Mouse (Mus musculus): ENCODE results near the gene Slc38a5. TPM values are rescaled to one million over a fixed set of nuclear protein-coding genes. Genes with fewer than 3 reads are reported as not detected.
"Not testable (repeated sequence)": the region's sequence is repeated elsewhere in the genome, so short reads cannot be mapped to it uniquely, and the experiment has no call there.

Slc38a5 gene
- polyA plus RNA-seq, 1 experiment from 2014 or later: 6.4 TPM

DNA sequence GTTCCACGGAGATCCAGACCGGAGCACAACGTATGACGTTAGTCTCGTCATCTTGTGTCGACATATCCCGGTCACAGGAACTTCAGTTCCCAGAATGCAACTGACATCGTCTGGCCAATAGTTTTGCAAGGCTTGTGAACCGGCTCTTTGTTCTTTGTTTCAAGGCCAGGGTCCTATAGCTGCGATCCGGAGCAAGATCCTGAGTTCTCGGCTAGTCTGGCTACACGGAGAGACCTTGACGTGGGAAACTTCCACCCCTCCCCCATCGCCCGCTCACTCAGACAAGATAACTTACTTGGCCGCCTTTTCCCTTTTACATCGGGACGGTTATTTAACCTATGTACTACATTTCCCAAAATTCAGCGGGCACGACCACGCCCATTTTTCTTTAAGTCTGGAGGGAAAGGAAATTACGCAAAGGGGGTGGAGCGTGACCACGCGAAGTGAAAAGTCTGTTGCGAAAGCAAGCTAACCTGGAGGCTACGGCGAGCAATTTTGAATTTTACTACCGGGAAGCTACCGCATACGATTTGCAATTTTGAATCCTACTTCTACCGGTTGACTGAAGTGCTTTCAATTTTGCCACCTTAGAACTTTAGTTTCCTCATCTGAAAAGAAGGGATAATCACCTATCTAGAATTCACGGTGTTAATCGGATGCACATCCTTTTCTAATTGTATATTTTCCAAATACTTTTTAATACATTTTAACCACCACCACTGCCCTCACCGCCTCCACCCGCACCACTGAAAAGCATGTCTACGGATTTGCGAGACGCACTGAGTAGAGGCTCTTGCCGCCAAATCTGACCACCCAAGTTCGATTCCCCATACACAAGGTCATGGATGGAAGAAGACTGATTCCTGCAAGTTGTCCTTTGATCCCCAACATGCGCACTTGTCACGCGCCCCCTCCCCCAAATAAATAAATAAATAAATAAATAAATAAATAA is 18.3 kb upstream of the Slc38a5 start, which contains the start of gene Ftsj1:
Gene Ftsj1 (minus strand): TSS at position 73 of the 952 bp plus-strand sequence.
- 14% methylated on average over 45 of the region's 45 CpGs for WGBS
- H3K4me1 ChIP-seq: peaks cover 6% of the 10 kb centered on the region
- peak; percentile 93 for ATAC-seq (ENCODE audit: low FRiP score, low read depth)
- peak within 1 kb of the TSS; percentile 61 for H3K4me2 ChIP-seq (replicated peaks)
- no peaks in the 10 kb centered on the region for H3K27me3 ChIP-seq (replicated peaks)
- no peaks in the 10 kb centered on the region for H3K36me3 ChIP-seq
- no peak within 1 kb of the TSS for H3K27ac ChIP-seq
- peak within 1 kb of the TSS; percentile 48 for H3K4me3 ChIP-seq
- H3K9ac ChIP-seq: peak within 1 kb of the TSS; percentile 54
- no peaks in the 10 kb centered on the region for H3K9me3 ChIP-seq

DNA sequence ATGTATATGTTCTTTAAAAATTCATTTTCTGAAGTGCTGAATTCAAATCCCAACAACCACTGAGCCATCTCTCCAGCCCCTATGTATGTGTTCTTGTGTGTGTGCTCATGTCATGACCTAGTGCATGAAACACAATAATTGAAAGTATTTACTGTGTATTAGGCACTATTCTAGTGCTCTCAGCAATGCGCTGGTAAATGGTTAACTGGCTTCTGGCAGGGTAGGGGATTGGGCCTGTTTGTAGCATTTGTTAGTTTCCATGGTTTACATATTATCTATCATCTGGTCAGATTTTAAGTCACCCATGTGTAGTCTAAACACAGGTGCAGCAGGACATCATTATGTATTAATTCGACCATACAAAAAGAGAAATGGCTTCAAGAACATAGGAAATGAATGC is 17.2 kb upstream of the Slc38a5 start:
- Histone ChIP-seq H3K4me3 (no peak overlapping the region), H3K27ac (no peak overlapping the region), H3K36me3 (no peaks in the 10 kb centered on the region), H3K9ac (no peak overlapping the region), H3K4me1 (peaks cover 6% of the 10 kb centered on the region), H3K4me2 (replicated peaks) (no peak overlapping the region), H3K9me3 (no peaks in the 10 kb centered on the region), H3K27me3 (replicated peaks) (no peaks in the 10 kb centered on the region)
- WGBS: 87% methylated on average over 2 of the region's 2 CpGs
- no peak for ATAC-seq (ENCODE audit: low FRiP score, low read depth)

GRCm38 (mm10) chrX:8255807-8256206 is 15.1 kb upstream of the Slc38a5 start:
- ATAC-seq (ENCODE audit: low FRiP score, low read depth): no peak
- Histone ChIP-seq H3K27me3 (replicated peaks) (no peaks in the 10 kb centered on the region), H3K27ac (no peak overlapping the region), H3K4me3 (no peak overlapping the region), H3K36me3 (no peaks in the 10 kb centered on the region), H3K4me2 (replicated peaks) (no peak overlapping the region), H3K4me1 (peaks cover 6% of the 10 kb centered on the region), H3K9me3 (no peaks in the 10 kb centered on the region), H3K9ac (no peak overlapping the region)
- WGBS: 46% methylated on average over 4 of the region's 6 CpGs

DNA sequence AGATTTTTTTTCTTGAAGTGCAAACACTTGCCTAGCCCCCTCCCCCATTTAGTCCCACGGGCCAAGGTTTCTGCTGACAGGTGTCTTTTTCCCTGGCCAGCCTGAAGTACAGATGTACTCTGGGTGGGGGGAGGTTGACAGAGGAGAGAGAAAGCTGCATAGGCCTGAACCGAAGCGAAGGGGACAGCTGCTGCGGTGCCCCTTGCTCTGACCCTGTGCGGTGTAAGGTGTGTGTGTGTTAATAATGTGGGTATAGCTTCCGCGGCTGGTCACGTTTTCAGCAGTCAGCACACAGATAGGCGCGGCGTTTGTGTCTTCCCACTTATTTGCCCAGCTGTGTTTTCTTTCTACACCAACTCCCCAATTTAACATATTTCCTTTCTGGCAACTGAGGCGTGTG is 11.5 kb upstream of the Slc38a5 start:
- WGBS: 80% methylated on average over 12 of the region's 12 CpGs
- Histone ChIP-seq H3K36me3 (no peaks in the 10 kb centered on the region), H3K27me3 (replicated peaks) (no peaks in the 10 kb centered on the region), H3K4me2 (replicated peaks) (no peak overlapping the region), H3K4me3 (no peak overlapping the region), H3K4me1 (no peaks in the 10 kb centered on the region), H3K9ac (no peak overlapping the region), H3K27ac (no peak overlapping the region), H3K9me3 (no peaks in the 10 kb centered on the region)
- ATAC-seq (ENCODE audit: low FRiP score, low read depth): no peak

- Histone ChIP-seq H3K4me3 (no peak overlapping the region), H3K9ac (no peak overlapping the region), H3K4me2 (replicated peaks) (no peak overlapping the region), H3K9me3 (no peaks in the 10 kb centered on the region), H3K27me3 (replicated peaks) (no peaks in the 10 kb centered on the region), H3K36me3 (no peaks in the 10 kb centered on the region), H3K4me1 (no peaks in the 10 kb centered on the region), H3K27ac (no peak overlapping the region)
- no peak for ATAC-seq (ENCODE audit: low FRiP score, low read depth)
- WGBS: 80% methylated on average over 5 of the region's 5 CpGs
Measured at GRCm38 (mm10) chrX:8263156-8263804, 7.7 kb upstream of the Slc38a5 start.

DNA sequence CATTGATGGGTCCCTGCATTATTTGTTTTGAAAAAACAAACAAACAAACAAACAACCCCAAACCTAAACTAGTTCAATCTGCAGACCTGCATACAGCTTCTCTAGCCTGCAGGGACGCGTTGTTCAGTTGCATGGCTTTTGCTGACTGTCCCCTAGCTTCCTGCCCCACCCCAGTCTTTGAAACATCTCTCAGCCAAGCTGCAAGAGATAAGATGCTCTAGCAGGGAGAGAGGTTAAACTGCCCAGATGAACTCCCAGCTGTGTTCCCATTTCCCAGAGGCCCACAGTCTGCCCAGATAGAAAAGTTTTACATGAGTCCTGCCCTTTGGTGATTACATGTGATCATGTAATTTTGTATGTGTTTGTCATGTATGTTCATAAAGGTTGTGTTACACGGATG is 6.7 kb upstream of the Slc38a5 start:
- 90% methylated on average over 3 of the region's 3 CpGs for WGBS
- H3K9me3 ChIP-seq: no peaks in the 10 kb centered on the region
- H3K9ac ChIP-seq: no peak overlapping the region
- H3K4me1 ChIP-seq: no peaks in the 10 kb centered on the region
- H3K4me3 ChIP-seq: no peak overlapping the region
- H3K27me3 ChIP-seq (replicated peaks): no peaks in the 10 kb centered on the region
- H3K4me2 ChIP-seq (replicated peaks): no peak overlapping the region
- H3K27ac ChIP-seq: no peak overlapping the region
- no peak for ATAC-seq (ENCODE audit: low FRiP score, low read depth)
- H3K36me3 ChIP-seq: no peaks in the 10 kb centered on the region

GRCm38 (mm10) chrX:8272000-8272399 is 1.1 kb downstream of the Slc38a5 start:
- Histone ChIP-seq H3K4me3 (no peak overlapping the region), H3K27ac (no peak overlapping the region), H3K4me1 (no peaks in the 10 kb centered on the region), H3K27me3 (replicated peaks) (no peaks in the 10 kb centered on the region), H3K4me2 (replicated peaks) (peak overlapping the region; percentile 12; the same call in 1 of the 2 replicates), H3K36me3 (no peaks in the 10 kb centered on the region), H3K9me3 (no peaks in the 10 kb centered on the region), H3K9ac (no peak overlapping the region)
- no peak for ATAC-seq (ENCODE audit: low FRiP score, low read depth)
- WGBS: 26% methylated on average over 10 of the region's 10 CpGs

DNA sequence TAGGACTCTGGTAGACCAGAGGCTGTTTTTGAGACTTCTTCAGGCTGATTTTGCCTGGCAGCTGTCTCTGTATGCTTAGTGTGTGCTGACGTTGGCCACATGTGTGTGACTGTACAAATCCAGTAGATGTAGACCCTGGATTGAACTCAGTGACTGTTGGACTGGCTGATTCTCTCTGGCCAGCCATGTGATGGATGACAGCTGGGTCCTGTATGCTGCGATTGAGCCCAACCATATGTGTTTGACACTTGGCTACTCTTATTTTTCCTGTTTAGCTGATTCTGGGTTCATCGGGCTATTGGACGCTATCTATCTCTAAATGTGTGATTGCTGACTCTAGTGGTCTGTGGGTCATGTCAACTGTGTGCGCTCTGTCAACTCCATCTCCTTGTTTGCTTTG is 3.1 kb downstream of the Slc38a5 start:
- Histone ChIP-seq H3K4me1 (no peaks in the 10 kb centered on the region), H3K9me3 (no peaks in the 10 kb centered on the region), H3K27me3 (replicated peaks) (no peaks in the 10 kb centered on the region), H3K36me3 (no peaks in the 10 kb centered on the region), H3K4me2 (replicated peaks) (no peak overlapping the region), H3K9ac (no peak overlapping the region), H3K4me3 (no peak overlapping the region), H3K27ac (no peak overlapping the region)
- ATAC-seq (ENCODE audit: low FRiP score, low read depth): no peak
- WGBS: 91% methylated on average over 5 of the region's 5 CpGs

DNA sequence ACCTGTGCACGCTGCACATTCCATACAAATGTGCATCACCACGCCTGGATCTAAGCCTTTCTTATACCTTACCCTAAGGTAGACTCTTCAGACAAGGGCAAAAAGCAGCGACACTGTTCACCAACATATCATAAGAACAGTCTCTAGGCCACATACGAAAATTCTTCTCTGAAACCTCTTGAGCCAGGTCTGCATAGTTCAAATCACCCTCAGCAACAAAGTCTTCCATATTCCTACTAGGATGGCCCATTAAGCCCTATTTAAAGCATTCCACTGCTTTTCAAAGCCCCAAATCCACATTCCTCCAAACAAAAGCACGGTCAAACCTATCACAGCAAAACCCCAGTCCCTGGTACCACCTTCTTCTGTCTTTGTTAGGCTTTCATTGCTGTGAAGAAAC is 17.7 kb downstream of the Slc38a5 start:
- ATAC-seq (ENCODE audit: low FRiP score, low read depth): no peak
- Histone ChIP-seq H3K9me3 (no peaks in the 10 kb centered on the region), H3K4me3 (no peak overlapping the region), H3K9ac (no peak overlapping the region), H3K36me3 (no peaks in the 10 kb centered on the region), H3K27me3 (replicated peaks) (no peaks in the 10 kb centered on the region), H3K27ac (no peak overlapping the region), H3K4me1 (no peaks in the 10 kb centered on the region), H3K4me2 (replicated peaks) (no peak overlapping the region)
- WGBS: 80% methylated on average over 5 of the region's 5 CpGs

- no peak overlapping the region for H3K4me2 ChIP-seq (replicated peaks)
- H3K27ac ChIP-seq: no peak overlapping the region
- no peaks in the 10 kb centered on the region for H3K9me3 ChIP-seq
- no peaks in the 10 kb centered on the region for H3K4me1 ChIP-seq
- 79% methylated on average over 1 of the region's 1 CpGs for WGBS
- no peaks in the 10 kb centered on the region for H3K36me3 ChIP-seq
- H3K9ac ChIP-seq: no peak overlapping the region
- no peaks in the 10 kb centered on the region for H3K27me3 ChIP-seq (replicated peaks)
- no peak for ATAC-seq (ENCODE audit: low FRiP score, low read depth)
- H3K4me3 ChIP-seq: no peak overlapping the region
Measured at GRCm38 (mm10) chrX:8309302-8309701, 38.4 kb downstream of the Slc38a5 start.

- WGBS: 9% methylated on average over 7 of the region's 7 CpGs
- H3K9ac ChIP-seq; H3K27ac ChIP-seq; H3K4me2 ChIP-seq (replicated peaks); H3K4me1 ChIP-seq; H3K9me3 ChIP-seq; H3K36me3 ChIP-seq; ATAC-seq (ENCODE audit: low FRiP score, low read depth); H3K4me3 ChIP-seq; H3K27me3 ChIP-seq (replicated peaks): not testable (repeated sequence)
Measured at GRCm38 (mm10) chrX:8314905-8315304, 44.0 kb downstream of the Slc38a5 start.

GRCm38 (mm10) chrX:8327124-8327523 is 56.2 kb downstream of the Slc38a5 start, which contains the start of gene Ssxb10:
Ssxb10 (plus strand) TSS chrX:8327424.
- Histone ChIP-seq H3K36me3 (no peaks in the 10 kb centered on the region), H3K27ac (no peak within 1 kb of the TSS), H3K27me3 (replicated peaks) (no peaks in the 10 kb centered on the region), H3K9ac (no peak within 1 kb of the TSS), H3K9me3 (peaks cover 11% of the 10 kb centered on the region), H3K4me2 (replicated peaks) (no peak within 1 kb of the TSS), H3K4me3 (no peak within 1 kb of the TSS), H3K4me1 (no peaks in the 10 kb centered on the region)
- 69% methylated on average over 2 of the region's 2 CpGs for WGBS
- no peak for ATAC-seq (ENCODE audit: low FRiP score, low read depth)

Measured in neural tube, embryonic 12.5 days (tissue).